Mouse (Mus musculus) neutrophil, adult 83 days (primary cell): ENCODE results near the gene Akr1cl. TPM values are rescaled to one million over a fixed set of nuclear protein-coding genes. Genes with fewer than 3 reads are reported as not detected.

Experiments
- total RNA-seq, 2 experiments: library from RNA; stranded (reverse); gene quantifications; one replicate each; pipeline ENCODE4 v1.2.4; 2023

Akr1cl gene
- not detected for total RNA-seq

DNA sequence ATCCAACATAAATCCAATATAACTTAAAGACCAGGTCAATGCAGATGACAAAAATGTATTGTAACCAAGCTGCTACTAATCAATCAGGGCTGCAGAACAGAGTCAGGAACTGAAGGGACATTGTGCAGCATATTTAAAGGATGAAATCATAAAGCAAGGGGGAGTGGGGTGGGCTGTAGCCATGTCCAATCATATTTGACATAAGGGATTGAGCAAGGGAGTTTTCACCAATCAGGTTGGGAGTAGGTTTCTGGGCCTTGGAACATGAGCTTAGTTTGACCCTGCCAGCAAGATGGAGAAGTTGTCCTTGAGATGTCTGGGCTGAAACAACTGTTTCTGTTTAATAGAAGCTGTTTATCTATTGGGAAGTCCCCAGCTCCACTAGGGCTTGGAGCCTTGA lies at the start of gene Akr1cl:
TSS of gene Akr1cl (minus strand) at position 119 of the 400 bp plus-strand sequence.

DNA sequence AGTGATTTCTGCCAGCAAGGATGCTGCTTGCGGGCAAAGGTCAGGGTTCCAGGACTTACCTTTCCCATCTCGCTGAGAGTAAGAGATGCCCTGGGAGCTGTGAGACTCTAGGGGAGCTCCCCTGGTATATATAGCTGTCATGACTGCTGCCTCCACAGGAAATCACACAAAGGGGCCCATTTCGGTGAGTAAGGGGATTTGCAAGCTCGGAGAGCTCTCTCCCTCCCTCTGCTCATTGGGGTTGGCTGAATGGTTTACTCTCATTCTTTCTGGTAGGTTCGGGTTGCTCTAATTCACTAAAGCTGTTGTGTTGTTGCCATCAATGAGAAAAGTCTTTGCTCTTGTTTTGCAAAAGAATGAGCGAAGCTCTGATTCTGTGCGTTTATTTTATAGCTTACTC lies 49.6 kb upstream of the Akr1cl start, which contains the start of gene Crygb:
TSS of gene Crygb (minus strand) at position 101 of the 400 bp plus-strand sequence.

DNA sequence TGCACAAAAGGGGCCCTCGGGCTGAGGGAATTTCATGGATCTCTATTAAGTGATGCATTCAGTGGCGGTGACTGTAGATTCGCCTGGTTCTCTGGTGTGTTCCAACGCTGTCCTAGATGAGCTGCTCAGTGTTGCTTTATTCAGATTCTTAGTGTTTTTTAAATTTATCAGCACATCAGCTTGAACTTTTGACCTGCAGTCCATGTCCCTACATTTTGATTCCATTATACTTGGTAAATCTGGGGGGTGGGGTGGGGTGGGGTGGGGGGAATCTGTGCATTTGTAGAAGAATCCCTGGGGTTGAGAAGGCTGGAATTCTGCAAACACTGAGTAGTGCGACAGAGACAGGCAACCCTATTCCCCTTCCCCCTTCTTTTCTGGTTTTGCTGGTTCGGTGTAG lies 41.0 kb upstream of the Akr1cl start, which contains the start of gene Crygc:
TSS of gene Crygc (minus strand) at position 101 of the 400 bp plus-strand sequence.

GRCm38 (mm10) chr1:65063352-65063751 lies 30.8 kb upstream of the Akr1cl start, which contains the start of gene Crygd:
Gene Crygd (minus strand): TSS chr1:65063452.

GRCm38 (mm10) chr1:65050952-65051351 lies 18.4 kb upstream of the Akr1cl start, which contains the start of gene Cryge:
Gene Cryge (minus strand): TSS chr1:65051149.

Other genes starting within 250 kb of the Akr1cl start
- gene Plekhm3, start 75.9 kb downstream of the Akr1cl start, total RNA-seq = 10 to 100 TPM; 47.6 to 61.1 TPM
- not detected for gene Cryge, start 18.4 kb upstream of the Akr1cl start, total RNA-seq
- gene Crygd, start 30.7 kb upstream of the Akr1cl start, total RNA-seq = not detected
- not detected for gene Crygc, start 40.9 kb upstream of the Akr1cl start, total RNA-seq
- gene Crygb, start 49.5 kb upstream of the Akr1cl start, total RNA-seq = not detected
- gene Cryga, start 70.6 kb upstream of the Akr1cl start, total RNA-seq = not detected
- not detected for gene Gm28845, start 86.8 kb upstream of the Akr1cl start, total RNA-seq
- gene D630023F18Rik, start 90.5 kb upstream of the Akr1cl start, total RNA-seq = 1 to 10 TPM in 1 of 2 experiments, under 1 TPM in 1; 0.96 to 1.1 TPM
- gene Idh1, start 153.7 kb upstream of the Akr1cl start, total RNA-seq = 10 to 100 TPM; 85.6 to 89.4 TPM
- gene Pikfyve, start 153.9 kb upstream of the Akr1cl start, total RNA-seq = 10 to 100 TPM; 32.2 to 36.3 TPM
- gene Pth2r, start 249.3 kb upstream of the Akr1cl start, total RNA-seq = not detected